Mouse (Mus musculus) heart, postnatal 4 days (tissue): ENCODE data around the gene Maml2. TPM values are rescaled to one million over a fixed set of nuclear protein-coding genes. Genes with fewer than 3 reads are reported as not detected.

ENCODE experiments used
- DNase-seq: peaks from one replicate; pipeline ENCODE4 v3.0.0; 2021
- total RNA-seq, 2 experiments: library from RNA; stranded (reverse); gene quantifications; 2 replicates each; pipeline ENCODE4 v1.2.3; 2021

Gene Maml2
- total RNA-seq, 2 experiments from 2014 or later, result 11.9 to 13.2 TPM

DNA sequence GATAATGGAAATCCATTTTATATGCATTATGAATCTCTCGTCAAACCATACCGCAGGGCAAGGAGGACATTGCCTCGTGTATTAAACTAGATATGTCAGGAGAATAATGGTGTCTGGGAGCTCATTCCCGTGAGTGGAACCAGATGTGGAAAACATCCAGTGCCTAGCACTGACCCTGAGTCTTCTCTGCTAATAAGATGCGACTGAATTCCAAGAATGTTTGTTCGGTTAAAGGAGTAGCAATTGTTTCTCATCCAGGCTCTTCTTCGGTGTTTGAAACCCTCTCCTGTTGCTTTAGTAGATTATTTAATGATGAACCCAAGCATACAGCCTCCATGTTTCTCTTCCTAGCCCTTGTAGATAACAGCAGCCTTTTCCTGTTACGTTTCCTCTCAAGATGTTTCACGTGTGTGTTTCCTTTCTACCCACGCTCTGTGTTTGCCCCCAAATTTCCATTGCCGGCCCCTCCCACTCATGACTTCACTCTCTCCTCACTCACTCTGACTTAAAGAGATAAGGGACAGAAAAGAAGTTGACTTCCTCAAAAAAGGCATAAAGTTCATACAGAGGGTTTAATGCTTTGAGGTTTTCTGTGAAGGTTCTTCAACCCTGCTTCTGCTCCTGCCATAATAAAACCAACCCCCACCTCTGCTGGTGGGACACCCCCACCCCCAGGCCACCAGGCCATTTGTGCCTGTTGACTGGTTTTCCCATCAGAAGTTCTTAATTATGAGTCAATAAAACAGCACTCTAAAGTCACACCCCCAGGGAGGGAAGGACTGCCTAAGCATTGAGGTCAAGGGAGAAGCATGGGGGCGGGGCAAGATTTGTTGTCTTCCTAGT, 238.9 kb downstream of the Maml2 start:
- peak; percentile 59 for DNase-seq

DNA sequence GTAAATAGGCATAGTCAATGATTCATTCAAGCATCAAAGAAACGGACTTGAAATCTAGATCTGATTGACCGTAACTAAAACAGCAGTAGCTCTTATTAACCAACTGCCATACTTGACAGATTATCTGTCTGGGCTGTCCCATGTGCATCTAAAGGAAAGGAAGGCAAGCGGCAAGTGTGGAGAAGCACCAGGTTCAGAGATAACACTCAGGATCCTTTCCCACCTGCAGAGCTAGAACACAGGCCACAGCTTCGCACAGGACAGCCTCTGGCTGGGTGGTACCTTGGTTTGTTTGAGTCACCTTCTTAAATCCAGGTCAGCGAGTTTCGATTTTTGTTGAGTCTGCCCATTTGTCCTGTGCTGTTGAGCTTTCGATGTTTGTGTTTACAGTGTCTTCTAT, 240.4 kb downstream of the Maml2 start:
- no peak for DNase-seq

DNA sequence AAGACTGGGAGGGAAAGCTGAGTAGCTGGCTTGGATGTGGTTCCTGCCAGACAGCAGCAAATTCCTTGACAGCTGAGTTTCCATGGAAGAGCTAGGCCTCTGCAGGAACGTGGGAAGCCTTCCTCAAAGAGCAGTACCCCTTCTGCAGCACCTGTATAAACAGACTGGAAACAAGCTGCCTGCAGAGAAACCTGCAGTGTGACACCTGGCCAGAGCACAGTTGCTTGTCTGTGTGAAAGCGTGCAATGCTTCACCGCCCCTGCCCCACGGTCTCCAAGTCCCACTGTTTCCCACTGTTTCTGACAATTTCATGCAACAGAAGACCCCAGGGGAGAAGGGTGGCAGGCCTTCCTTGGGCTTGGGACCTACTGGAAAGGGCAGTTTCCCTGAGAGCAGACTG, 241.8 kb downstream of the Maml2 start:
- DNase-seq, result no peak

DNA sequence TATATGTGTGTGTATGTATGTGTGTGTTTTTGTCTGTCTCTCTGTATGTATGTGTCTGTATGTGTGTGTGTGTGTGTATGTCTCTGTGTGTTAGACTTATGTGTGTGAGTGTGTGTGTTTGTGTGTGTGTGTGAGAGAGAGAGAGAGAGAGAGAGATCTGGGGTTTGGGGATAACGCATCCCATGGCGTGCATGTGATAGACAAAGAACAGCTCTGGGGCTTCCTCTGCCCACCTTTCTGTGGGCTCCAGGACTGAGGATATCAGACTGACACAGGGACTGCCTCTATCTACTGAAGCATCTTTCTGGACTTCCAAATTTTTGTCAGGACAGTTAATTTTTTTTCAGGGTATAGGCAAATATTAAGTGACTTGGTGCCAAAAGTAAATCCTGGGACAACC, 242.5 kb downstream of the Maml2 start:
- DNase-seq, result no peak

DNA sequence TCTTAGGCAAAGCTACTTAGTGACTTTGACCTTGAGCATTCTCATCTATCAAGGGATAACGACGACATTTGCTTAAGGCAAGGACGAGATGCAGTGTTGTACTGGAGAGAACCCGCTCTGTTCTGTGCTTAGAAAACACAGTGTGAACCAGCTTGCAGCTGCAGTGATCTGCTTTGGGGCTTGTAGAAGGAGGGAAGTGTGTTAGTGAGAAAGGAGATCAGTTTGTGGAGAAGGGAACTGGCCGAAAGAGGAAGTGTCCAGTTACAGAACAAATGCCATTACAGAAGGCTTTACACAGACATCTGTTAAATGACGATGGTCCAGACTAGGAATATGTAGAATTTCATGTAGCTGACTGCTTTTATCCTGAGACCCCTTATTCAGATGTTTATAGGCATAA, 243.0 kb downstream of the Maml2 start:
- DNase-seq, result no peak

DNA sequence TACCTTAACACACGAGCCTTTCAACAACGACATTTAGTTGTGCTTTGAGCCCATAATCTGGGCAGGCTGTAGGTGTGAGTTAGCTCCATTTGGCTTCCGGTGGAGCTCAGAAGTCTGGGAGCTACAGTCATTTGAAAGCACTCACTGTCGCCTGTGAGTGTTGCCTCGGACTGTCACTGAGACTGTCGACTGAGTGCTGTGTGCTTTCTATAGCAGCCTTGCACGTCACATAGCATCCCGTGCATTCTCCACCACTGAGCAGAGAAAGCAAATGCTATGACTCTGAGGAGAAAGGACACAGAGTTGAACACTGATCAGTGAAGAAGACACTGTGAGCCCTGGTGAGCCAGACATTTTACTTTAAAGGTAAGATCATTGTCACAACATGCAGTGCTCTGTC, 245.4 kb downstream of the Maml2 start:
- no peak for DNase-seq

DNA sequence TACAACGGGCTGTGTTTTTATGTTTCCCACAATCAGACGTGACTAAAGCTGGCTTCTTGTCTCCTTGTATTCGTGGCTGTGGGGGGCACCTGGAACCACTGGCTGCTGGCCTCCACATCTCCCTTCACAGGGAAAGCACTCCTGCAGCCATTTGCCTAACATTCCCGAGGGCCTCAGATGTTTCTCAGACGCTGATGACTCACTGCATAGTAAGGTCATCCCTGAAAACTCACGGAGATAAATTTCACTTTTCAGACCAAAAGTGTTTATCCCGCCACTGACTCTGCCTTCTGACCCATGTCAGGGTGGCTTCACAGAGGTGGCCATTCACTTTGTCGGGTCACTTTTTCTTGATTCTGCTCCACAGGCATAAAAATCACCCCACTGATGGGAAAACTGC, 246.4 kb downstream of the Maml2 start:
- no peak for DNase-seq

DNA sequence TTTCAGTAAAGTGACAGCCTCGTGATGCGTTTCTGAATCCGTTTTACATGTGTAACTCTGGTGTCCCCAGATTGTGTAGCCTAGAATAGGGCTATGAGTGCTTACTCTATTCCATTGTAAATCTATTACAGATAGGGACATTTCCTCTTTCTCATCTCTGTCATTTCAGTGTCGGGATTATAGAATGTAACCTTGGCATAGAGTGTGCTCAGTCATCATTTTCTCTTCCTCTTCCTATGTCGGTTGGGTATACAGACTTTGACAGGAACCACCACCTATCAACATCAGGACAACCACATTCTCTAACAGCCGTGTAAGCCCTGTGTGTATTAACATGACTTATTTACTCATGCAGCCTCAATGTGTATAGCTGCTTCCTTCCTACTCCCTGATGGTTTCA, 248.0 kb downstream of the Maml2 start:
- DNase-seq, result no peak

DNA sequence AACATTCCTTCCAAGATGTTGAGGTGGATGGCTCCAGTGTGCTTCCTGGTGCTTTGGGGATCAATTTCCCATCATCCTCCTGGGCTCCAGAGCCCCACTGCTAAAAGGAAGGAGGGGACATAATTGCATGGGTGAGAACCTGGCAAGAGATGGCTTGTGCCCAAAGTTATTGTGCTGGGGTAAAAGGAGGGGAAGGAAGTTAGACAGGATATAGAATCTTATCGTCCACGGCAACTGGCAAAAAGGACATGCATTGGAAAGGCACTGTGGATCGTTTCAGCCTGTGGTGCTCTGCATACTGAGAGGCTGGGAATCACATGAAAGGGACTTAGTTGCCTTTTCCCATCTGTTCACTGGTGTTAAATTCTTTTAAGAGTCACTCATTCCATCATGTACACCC, 252.2 kb downstream of the Maml2 start:
- DNase-seq, result no peak

DNA sequence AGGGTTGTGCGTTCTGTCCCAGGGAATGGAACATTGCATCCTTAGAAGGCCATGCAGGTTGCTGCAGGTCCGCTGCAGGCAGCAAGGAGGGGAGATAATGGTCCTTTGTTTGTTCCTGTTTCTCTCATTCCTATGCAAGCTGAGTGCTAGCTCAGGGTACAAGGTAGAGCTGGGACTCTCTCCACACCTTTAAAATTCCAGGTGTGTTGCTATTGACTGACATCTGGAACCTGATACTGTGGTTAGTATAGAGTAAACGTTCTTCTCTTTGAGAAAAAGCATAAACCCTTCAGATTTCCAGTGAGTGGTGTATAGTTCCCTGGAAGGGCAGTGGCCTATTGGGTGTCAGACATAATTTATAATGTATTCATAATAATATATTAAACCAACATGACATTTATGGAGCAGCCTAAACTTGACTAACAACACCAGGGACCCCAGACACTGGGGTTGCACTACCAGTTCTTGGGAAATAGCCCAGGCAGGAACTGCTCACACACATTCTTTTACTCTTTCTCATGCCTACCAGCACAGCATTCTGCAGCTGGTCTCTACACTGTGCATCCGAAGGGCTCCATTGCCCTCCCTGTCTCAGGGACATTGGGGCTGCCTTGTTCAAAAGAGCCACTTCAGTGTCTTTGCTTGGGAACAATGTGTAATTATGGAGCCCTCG, 254.8 kb downstream of the Maml2 start:
- DNase-seq, result no peak

DNA sequence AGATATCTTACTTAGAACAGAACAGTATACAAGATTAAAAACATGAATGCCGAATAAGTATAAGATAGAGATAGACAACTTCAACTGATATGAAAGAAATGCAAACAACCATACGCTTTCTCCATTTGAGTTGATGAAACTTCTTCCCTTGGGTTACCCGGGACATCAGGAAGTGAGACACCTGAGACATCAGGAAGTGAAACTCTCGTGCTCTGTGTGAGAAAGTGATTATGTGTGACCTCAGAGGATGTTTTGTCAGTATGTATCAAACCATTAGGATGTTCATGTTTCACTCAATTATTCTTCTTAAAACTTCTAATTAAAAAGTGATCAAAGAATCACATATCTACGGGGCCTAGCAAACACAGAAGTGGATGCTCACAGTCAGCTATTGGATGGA, 257.0 kb downstream of the Maml2 start:
- no peak for DNase-seq

DNA sequence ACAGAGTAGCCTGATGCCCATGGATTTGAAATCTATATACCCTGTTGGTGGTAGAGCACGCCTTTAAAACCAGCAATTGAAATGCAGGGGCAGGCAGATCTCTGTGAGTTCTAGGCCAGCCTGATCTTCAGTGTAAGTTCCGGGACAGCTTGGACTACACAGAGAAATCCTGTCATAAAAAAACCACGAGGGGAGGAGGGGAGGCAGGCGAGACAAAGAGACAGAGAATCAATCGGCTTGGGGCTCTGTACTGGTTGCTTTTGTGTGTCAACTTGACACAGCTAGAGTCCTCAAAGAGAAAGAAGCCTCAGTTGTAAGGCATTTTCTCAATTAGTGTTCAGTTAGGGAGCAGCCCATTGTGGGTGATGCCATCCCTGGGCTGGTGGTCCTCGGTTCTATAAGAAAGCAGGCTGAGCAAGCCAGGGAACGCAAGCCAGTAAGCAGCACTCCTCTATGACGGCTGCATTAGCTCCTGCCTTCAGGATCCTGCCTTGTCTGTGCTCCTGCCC, 258.3 kb downstream of the Maml2 start:
- DNase-seq, result no peak

DNA sequence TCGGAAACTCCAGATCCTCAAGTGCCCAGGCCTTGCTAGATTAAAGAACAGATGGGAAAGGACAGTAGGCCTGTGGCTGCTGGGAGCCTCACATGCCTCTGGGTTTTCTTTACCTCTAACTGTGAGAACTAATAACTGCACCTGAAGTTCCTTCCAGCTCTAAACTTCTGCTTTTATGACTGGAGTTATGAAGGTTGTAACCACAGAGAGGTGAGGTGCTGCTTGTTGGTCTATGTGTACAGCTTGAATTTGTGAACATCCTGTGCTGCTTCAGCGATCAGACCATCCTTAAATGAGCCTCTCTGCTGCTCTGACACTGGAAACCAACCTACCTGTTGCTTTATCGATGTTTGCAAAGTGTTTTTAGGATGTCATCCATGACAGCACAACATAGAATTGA, 258.9 kb downstream of the Maml2 start:
- DNase-seq, result no peak

DNA sequence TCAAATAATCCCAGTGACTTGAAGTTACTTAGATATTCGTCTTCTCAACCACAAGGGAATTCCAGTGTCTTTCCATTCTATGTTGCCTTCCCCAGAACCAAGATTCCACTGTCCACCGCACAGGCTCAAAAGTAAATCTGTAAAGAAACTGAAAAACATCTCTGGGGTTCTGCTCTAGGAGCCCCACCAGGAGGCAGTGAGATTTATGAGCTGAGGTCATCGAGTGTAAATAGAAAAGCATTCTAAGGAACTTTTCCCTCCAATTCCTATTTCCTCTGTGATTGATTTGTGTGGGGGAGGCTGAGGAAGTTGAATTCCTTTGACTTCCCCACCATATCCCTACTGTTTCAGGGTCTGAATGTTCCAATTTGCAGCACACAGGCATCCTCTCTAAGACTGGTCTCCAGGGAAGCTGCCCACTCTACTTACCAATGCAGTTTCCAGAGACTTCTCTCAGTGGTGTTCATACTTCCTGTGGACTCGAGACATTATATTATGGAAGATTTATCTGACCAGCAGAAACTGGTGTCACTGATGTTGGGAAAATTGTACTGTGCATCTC, 261.1 kb downstream of the Maml2 start:
- no peak for DNase-seq

DNA sequence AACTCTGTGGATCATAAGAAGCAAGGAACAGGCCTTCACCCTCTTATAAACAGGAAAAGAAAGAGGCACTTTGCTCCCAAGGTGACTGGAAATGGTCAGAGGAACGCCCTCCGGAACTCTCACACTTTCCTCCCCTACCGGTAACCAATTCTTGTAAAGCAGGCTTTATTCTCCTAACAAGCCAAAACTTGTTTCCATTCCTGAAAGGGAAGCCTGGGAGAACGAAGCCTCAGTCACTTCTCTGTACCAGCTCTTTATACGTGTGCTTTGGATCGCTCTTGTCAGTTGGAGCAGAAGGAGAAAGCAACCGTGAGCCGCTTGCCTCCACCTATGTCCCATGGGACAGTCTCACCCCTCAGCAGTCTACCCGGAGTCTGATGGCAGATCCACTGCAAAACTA, 262.9 kb downstream of the Maml2 start:
- DNase-seq, result no peak

DNA sequence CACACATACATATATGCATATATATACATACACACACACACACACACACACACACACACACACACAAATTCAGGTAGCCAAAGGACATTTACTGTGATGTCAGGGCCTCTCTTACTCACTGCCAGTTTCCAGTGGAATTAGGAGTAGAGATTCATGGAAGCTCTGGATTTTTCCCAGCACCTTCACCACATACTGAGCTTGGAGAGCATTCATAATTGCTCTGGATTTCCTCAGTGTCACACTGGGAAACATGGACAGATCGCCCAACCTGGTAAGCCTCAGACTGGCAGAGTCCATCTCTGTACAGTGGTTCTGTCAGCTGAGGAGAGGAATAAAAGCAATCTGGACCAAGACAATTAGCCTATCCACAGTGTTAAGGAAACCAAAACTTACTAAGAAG, 263.6 kb downstream of the Maml2 start:
- DNase-seq, result no peak

DNA sequence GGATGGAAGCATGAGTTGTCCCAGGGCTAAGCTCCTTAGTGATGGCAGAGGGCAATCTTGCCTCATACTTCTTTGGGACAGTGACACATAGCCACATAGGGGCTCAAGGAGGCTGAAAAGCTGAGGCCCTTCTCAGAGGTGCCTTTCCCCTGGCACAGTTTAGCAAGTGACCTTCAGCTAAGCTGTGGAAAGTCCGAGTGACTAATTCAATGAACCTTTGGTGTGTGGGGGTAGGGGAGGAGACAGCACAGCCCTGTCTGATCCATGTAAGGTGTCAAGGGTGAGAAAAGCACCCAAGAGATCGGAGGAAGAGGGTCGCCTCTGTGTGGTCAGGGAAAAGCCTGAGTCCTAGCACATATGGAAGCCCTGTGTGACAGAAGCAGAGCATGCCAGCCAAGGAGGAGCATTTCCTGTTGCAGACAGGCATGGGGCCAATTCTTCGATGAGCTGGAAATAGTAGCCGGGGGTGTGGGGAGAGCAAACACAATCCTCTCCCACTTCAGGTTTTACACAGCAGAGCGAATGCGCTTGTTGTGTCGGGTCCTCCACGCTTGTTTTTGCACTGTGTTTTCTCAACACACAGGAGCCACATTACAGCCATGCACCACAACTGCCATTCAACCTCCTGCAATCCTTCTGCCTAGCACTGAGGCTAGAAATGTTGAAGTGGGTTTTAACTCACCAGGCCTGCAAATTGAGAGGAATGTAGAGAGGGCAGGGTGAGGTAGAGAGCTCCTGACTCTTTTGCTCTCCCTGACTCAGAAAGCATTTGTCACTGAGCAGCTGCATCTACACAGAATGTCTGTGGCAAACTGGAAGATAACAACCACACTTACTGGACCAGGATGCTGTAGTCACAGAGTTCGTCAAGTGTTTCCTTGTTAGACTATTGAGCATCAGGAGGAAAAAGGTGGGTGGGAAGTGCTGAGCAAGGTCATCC, 266.0 kb downstream of the Maml2 start:
- DNase-seq, result peak; percentile 62

DNA sequence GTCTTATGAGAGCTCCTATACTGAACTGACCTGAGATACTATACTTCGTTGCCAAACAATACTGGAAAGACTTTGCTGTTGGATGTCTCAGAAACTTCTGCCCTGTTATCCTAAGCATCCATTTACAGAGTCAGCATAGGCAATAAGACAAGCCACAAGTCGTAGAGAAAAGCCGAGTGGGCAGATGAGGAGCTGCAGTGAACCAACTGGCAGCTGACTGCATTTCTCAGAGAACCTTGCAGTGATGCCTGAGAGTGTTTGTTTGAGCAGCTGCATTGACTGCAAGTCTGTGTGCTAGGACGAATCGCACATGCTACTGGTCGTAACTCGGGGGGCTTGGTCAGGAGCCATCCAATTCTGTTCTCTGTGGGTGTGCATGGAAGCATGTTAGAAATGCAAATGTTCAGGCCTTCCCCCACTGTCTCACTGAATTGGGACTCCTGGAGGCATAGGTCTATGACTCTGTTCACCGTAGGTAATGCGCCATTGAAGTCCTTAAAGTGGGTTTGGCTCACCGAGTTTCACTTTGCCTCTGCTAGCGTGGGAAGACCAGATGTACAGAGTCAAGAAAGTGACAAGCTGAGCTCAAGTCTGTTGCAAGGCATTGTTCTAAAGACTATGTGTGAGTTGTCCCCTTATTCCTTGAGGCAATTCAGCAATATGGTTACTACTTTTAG, 267.7 kb downstream of the Maml2 start:
- no peak for DNase-seq

DNA sequence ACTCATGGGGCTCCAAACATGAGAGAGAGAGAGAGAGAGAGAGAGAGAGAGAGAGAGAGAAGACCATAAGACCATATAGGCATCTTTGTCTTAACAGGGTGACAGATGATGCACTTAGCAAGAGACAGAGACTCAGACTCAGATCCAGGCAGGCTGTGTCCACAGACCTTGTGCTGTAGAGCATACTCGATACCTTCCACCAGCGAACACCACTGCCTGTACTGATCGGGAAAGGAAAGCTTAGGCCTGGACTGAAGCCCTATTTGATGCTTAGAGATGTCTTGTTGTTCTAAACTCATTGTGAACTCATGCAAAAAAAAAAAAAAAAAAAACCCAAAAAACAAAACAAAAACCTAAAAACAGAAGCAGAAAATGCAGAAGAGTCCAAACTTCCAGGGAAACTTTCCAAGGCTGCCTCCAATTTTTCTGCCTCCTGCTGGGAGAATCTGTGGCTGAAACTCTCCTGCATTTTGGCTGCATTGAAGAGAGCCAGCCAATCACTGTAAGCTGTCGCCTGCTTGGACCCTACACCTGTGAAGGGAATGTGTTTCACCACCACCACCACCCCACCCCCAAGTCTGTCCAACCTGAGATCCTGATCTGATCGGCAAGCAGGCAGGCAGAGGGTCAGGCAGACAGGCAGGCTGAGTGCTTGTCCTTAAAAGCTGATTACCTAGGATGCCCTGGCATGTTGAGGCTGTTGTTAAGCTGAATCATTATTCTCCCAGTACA, 268.6 kb downstream of the Maml2 start:
- DNase-seq, result no peak

DNA sequence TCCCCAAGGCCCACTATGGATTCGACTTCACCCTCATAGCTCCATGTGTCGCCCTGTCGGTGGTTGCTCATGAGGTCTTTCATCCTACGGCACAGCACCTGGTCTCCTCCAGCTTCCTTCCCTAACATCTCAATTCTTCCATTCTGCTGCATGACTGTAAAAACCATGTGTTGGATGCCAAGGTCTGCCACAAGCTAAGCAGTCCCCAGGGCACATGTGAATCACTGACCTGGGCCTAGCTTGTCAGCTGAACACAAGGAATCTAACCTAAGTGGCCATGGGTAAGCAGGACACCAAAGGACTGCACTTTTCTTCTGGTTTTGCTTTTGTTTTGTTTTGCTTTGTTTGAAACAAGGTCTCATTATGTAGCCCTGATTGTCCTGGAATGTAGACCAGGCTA, 271.3 kb downstream of the Maml2 start:
- no peak for DNase-seq

DNA sequence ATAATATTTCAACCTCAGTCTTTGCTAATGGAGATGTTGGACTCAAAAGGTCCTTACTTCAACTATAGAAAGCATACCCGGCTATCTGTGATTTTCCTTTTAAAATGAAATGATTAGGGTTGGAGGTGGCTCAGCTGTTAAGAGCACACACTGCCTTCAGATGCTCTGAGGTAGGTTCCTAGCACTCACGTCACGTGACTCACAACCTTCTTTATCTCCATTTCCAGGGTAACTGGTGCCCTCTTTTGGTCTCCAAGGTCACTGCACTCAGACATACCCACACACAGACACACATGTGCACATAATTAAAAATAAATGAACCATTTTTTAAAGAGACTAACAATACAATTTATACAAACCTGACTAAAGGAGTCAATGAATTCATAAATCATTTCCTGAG, 275.1 kb downstream of the Maml2 start:
- DNase-seq, result no peak
